Mouse (Mus musculus) gastrocnemius, postnatal 4 days (tissue): ENCODE results near the gene Sgip1. TPM values are rescaled to one million over a fixed set of nuclear protein-coding genes. Genes with fewer than 3 reads are reported as not detected.

Experiments
- DNase-seq, 2 experiments: peaks; one replicate each; pipeline ENCODE4 v3.0.0; 2021 to 2022; ENCODE audit warnings: low spot score in 2 of 2, mixed read lengths in 2 of 2
- total RNA-seq, 2 experiments: library from RNA; stranded (reverse); gene quantifications; 2 replicates each; pipeline ENCODE4 v1.2.3; 2021

Sgip1 gene
- total RNA-seq, 2 experiments from 2014 or later: 2.0 to 3.5 TPM

DNA sequence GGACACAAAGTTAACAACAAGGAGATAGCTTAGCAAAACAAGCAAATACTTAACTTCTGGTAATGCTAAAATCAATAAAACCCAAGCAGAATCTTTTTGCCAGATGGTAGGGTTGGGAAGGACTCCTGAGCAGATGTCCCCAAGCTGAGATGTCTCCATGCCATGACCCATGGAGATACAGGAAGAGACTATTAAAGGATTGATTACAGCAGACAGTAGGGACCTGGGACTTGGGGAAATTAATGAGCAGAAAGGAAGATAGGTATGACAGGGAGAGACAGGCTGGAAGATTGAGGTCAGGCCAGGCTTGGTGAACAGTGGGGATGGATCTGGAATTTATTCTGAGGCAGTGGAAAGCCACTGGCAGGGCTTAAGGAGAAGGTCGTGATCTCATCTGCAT, 33.5 kb downstream of the Sgip1 start:
- no peak for DNase-seq

DNA sequence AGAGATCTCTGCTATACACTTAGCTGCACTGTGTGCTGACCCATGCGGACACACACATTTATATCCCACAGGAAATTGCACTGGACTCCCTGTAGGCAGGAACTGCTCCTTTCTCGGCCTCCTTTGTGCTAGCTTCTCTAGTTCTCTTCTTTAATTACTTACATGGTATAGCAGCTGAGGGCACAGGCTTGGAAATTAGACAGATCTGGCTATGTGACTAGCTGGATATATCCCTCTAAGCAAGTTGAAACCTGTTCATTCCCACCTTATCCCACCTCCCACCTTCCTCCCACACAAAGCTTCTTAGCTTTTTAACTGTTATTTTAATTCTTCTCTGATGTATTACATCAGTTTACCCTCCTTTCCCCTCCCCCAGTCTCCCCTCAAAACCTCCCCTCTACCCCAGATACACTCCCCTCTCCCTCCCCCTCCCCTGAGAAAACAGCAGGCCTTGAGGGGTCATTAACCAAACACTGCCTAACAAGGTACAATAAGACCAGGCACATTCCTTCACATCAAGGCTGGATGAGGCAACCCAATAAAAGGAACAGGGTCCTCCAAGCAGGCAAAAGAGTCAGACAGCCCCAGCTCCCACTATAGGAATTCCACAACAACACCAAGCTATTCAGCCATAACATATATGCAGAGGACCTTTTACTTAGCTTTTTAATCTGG, 34.6 kb downstream of the Sgip1 start:
- no peak for DNase-seq

DNA sequence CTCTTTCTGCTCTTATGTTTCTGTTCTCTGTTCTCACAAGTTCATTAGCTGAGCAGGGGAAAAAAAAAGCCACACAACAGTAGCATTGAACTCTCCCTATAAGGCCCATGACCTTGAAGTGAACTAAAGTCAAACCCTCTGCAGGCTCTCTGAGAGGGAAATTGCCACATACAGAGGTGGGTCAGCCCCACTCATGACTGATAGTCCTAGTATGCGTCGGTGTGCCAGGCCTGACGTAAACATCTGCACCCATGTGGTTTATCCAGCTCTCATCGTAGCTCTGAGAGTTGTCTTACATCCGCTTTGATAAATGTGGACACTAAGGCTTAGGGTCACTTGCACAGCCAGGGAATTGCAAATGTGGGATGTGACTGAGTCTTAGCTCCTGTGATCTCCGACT, 38.8 kb downstream of the Sgip1 start:
- DNase-seq: no peak

DNA sequence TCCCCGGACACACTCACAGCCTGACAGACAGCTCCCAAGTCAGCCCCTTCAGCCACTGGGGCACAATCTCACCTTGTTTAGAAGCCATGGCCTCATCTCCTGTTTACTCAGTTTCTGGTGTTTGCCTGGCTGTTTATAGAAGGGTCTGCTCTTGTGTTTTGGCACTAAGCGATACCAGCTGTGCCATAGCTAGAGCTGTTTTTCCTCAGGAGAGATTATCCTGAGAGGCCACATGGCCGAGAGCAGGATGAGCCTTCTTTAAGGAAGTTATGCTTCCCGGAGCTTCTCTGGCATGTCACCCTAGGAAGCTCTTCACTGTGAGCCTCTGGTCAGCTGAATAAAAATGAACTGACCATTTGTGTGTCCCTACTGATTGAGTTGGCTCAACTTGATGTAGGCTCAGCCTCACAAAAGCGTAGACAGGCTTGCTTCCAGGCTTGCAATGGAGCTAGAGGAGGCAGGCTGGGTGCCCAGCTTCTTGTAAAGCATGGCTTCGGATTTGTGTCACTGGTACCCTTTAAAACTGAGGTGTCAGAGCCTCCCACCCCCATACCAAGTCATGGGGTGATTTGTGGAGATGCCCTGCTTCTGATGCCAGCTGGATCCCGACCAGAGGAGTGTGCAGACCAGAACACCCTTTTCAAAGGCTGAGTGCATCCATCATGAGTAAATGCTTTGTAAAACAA, 42.1 kb downstream of the Sgip1 start:
- DNase-seq: no peak

DNA sequence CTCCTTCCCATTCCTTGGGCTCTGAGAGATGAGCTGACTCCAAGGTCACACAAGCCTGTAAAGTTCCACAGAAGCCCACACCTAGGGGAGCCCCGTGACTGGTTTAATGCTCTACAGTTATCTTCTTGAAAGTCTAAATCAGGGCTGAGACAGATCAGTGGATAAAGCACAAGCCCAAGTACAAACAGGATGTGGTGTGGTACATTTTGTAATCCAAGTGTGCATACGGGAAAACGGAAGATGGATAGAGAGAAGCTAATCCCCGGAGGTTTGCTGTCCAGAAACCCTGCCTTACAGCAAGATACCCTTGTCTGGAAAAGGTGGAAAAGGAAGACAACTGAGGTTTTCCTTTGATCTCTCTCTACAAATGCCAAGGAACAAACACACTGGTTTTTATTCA, 44.1 kb downstream of the Sgip1 start:
- no peak for DNase-seq

DNA sequence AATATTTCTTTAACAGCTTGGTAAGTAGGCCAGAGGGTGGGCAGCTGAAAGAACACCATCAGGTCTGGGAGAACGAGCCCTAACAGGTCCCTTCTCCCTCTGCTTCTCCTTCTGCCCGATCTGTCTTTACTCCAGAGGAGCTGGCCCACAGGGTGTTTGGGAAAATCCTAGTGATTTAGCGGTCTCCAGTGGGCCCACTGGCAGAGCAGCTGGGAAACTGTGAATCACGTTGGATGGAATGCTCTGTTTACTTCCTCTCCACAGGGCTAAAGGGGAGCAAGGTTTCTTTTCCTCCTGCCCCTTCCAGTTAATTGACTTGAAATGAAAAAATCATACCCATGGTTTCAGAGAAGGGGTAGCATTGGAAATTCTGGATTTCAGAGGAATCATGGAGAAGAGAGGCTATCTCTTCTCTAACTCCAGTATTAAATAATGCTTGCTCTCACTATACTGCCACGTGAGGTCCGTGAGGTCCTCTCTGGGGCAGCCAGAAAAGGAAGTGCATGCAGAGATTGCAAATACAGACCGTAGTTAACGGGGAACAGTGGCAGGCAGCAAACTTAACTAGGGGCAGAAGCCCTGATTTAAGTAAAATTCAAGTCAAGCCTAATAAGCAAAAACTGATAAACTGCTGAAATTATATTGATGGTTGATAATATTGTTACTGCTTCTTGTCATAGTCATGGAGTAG, 51.1 kb downstream of the Sgip1 start:
- no peak for DNase-seq

DNA sequence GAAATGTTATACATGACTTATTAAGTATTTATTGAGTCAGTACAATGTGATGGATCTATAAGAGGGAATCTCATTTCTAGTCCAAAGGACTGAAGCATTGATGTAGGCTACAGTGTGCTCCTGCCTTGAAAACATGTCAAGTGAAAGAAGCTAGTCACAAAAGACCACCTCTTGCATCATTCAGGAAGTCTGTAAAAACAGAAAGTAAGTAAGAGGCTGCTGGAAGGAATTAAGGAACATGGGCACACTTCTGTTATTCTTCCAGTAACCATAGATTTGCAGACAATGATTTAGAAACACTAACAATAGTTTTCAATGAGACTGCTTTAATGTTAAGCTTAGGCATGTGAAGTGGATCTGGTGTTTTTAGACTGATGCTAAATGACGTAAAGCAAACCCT, 60.4 kb downstream of the Sgip1 start:
- no peak for DNase-seq

DNA sequence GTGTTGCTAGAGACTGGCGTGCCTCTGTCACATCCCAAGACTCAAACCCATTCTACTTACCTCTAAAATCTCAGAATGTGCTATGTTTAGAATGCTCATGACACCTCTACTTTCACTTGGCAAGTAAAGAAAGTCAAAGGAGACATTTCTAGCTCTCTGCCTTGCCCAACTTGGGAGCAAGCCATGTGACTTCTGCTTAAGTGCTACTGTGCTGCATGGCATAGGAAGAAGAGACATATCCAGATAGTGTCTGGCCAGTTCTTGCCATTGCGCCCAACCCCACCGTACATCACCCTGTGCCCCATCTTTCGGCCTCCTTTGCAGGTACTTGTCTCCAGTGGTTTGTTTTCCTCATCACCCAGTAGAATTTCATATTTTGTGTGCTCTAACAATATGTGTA, 60.8 kb downstream of the Sgip1 start:
- DNase-seq: no peak

DNA sequence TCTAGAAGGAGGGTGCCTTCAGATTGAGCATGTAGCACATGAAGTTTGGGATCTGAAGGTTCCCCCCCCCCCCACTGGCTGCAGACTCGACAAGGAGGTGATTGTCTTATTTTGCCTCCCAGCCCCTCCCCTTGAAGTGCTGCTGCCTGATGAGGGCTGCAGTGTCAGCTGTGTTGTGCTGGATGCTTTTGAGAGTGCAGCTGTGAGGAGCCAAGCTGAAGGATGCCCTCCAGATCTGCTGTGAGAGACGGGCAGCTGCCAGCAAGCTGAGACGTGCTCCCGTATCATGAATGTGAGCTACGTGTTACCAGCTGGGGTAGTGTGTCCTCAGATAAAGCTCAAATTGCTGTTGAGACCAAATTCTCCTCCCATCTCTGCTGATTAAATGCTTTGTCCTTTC, 63.5 kb downstream of the Sgip1 start:
- no peak for DNase-seq

DNA sequence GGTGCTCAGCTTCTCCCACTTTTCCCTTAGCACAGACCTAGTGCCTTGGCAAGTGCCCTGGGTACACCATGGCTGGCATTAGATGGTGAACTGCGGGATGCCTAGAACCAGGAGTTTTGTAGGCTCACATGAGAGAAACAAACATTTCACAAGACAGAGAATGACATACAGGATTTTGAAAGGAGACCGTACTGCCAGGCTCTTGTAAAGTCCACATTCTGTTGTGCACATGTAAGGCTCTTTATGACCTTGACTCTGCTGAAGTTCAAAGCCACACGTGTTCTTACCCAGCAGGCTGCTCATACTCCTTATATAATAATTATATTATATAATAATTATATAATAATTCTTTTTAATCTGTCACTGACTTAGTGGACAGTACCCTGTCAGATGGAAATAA, 65.9 kb downstream of the Sgip1 start:
- no peak for DNase-seq

DNA sequence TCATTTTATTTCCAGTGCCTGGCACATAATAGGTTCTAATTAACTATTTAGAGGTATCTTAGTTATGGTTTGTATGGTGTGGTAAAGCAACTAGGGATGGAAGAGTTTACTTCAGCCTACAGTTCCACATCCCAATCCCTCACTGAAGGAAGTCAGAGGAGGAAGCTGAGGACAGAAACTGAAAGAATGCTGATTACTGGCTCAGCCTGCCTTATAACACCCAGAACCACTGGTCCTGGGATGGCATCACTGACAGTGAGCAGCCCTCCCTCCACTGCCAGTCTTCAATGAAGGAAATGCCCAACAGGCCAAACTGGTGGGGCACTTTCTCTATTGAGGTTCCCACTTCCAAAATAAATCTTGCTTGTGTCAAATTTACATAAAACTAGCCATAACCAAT, 67.2 kb downstream of the Sgip1 start:
- DNase-seq: no peak

DNA sequence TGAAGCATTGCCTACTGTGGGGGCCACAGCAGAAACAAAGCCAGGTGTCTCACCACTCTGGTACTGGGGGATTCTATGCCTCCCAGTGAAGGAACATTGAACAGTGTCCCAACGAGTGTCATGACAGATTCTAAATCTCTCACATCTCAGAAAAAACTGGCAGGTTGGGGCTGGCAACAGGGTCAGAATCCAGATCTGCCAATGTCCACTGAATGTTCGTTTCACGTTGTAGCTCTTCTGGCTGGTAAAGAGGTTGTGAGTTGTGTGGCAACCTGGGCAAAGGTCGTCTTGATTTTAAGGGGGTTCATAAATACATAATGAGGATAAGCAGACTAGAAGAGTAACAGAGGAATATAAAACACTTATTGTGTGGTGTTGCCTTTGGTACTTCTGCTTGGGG, 68.2 kb downstream of the Sgip1 start:
- no peak for DNase-seq

DNA sequence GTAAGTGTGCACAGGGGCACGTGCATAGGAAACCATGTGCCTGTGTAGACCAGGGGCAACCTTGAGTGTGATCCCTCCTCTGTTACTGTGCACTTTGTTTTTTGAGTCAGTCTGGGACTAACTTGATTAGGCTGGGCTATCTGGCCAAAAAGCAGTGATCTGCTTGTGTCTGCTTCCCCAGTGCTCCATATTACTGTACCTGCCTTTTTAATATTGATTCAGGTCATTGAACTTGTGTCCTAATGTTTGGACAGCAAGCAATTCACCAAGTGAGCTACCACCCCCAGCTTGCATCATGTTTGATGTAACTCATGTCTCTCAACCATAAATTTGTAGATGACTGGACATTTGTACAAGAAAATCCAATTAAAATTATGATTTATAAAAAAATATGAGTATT, 69.2 kb downstream of the Sgip1 start:
- DNase-seq: no peak

DNA sequence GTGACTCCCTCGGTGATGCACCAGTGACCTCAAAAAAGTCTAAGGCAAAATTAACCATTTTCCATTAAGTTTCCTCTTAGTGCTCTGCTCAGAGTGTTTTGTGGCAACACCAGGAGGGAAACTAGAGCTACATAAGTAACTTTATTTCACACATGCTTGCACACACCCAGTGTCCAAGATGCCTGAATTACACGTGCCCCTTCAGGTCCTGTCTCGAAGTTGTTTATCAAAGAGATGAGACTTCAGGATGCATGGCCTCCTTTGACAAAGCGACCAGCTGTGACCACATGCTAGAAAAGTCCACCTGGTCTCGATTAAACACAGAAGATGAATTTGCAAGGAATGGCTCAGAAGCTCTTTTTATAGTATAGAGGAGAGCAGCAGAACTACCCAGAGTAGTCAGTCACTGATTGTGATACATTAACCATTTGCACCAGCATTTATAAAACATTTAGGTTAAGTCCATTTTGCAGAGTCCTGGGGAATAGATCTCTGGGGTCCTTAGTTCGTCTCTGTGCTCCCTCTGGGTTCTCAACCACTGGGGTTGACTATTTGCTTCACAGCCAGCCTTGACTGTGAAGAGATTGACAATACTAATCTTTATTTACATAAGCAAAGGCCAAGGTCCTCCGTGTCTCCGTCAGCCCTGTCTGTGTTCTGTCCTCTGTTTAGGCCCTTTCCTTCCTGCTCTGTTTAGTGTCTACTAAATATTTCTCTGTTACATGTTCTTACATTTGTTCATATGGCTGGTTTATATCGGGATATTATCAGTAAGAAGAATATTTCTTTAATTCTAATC, 70.1 kb downstream of the Sgip1 start:
- no peak for DNase-seq

DNA sequence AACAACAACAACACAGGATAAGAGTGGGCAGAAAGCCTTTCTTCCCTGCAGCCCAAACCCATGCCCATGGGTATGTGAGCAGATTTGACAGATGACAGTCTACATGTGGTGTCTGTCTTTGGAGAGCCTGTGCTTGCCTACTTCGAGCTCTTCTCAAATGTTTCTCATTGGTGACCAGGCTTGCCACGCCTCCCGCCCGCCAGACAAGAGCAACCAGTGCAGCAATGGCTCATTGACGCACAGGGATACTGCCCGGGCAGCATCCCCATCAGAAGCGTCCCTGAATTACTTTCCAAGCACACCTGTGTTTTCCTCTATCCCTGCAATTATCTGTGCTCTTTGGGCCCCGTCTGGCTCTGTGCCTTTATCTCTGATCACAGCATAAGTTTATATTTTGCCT, 72.2 kb downstream of the Sgip1 start:
- DNase-seq: no peak

DNA sequence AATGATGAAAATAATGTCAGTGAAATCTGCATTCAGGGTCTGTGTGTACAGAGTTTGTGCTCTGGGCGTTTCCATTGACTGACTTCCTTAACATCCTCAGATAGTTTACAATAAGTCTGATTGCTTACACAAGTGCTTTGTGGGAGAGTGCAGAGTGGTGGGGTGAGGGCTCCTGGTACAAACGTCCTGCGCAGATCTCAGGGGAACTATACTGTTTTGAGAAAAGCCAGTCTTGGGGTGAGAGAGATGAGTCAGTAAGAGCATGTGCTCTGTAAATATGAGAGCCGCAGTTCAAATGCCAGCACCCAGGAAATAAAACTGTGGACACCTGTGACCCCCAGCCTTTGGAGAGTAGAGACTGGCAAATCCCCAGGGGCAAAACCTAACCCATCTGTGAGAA, 80.7 kb downstream of the Sgip1 start:
- DNase-seq: no peak

DNA sequence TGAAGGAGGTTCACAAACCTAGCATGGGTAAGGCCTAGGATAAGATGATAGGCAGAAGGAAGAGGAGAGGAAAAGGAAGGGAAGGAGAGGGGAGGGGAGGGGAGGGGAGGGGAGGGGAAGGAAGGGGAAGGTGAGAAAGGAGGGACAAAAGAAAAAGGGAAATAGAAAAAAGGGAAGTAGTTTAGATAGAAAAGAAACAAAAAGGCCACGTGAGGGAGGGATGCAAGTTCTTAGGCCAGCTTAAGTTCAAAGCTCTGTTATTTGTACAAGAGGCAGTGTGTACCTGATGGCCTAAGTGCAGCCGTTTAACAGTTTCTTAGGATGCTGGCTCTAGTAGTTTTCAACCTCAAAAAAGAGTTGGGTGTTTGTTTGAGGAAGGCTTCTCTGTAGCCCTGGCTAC, 83.4 kb downstream of the Sgip1 start:
- no peak for DNase-seq

DNA sequence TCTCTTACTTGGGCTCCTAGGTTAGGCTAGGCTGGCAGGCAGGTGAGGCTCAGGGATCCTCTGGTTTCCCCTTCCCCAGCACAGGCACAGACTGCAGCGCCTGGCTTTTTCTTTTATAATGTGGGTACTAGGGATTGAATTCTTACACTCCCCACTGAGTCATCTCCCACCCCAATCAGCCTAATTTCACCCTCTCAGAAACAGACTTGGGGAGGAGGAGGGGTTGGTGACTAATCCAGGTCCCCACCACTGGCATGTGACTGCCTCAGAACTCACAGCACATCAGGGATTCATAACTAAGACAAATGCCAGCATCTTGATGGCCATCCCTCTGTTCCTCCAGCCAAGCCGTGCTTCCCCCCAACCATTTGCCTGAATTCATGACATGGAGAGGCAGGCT, 85.1 kb downstream of the Sgip1 start:
- DNase-seq: no peak

DNA sequence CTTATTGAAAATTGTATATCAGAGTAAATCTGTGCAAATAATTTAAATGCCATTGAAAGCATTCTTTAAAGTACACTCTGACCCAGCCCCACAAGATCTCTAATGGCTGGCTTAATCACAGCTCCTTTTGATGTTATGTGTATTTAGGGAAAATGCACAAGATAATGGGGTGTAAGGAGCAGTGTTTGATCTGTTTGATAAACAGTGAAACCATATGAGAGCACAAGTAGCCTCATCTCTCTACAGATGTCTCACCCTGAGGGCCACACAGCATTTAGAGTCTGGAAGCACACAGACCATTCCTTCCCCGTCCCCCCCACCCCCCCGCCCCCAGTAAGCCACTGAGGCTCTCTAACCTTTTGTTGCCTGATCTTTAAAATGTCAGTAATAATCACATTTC, 87.4 kb downstream of the Sgip1 start:
- no peak for DNase-seq

DNA sequence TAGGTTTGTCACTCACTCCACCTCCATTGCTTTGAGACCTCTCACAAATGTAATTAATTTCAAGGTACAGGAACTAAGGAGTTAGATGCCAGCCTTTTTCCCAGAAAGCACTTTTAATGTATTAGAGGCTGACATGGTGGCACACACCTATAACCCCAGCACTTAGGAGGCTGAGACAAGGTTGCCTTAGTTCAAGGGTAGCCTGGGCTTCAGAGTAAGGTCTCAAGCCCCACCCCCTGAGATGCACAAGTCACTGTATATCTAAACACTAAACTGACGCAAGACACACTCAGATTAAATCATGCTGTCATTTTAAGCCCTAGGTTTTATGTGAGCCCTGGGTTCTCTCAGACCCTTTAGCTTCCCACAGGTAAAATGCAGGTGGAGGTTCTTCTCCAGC, 92.1 kb downstream of the Sgip1 start:
- no peak for DNase-seq

DNA sequence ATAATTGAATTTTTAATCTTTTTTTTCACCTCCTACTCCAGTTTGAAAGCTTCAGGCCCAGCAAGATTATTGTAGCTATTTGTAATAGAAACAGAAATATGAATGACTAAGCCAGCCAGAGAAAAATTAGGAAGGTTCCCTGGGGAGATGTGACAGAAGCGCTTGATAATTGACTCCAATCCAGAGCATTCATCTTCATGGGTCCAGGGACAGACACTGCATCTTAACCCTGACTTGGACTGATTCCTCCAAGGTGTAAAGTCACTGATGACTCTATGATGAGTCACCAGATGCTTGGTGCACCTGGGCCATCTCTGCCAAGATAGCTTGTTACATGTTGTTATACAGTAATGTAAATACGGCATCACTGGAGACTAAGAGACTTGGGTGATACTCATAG, 92.6 kb downstream of the Sgip1 start:
- DNase-seq: no peak

DNA sequence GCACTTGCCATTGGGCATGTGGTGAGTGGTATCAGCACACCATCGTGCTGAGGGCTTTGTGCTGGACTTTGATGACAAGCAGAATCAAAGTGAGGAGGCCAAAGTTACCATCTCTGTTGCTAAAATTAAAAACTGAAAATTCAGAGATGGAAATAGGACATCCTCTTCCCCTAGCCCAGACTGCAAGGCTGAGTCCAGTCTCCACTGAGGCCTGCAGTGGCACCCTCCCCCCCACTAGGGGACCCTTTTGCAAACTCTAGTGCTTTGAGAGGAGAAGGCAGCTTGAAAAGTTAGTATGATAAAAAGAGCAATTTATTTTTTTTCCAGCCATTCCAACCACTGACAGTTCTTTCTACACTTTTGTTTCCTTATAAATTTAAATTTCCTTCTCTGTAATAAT, 93.6 kb downstream of the Sgip1 start:
- DNase-seq: no peak
